Mouse (Mus musculus) thymus, postnatal 36 days (tissue): ENCODE data around the gene Prmt6.

Source experiments
- DNase-seq, 2 experiments: peaks; one replicate each; pipeline ENCODE4 v3.0.0; 2022; ENCODE audit warnings: mixed read lengths in 2 of 2

Gene Prmt6

DNA sequence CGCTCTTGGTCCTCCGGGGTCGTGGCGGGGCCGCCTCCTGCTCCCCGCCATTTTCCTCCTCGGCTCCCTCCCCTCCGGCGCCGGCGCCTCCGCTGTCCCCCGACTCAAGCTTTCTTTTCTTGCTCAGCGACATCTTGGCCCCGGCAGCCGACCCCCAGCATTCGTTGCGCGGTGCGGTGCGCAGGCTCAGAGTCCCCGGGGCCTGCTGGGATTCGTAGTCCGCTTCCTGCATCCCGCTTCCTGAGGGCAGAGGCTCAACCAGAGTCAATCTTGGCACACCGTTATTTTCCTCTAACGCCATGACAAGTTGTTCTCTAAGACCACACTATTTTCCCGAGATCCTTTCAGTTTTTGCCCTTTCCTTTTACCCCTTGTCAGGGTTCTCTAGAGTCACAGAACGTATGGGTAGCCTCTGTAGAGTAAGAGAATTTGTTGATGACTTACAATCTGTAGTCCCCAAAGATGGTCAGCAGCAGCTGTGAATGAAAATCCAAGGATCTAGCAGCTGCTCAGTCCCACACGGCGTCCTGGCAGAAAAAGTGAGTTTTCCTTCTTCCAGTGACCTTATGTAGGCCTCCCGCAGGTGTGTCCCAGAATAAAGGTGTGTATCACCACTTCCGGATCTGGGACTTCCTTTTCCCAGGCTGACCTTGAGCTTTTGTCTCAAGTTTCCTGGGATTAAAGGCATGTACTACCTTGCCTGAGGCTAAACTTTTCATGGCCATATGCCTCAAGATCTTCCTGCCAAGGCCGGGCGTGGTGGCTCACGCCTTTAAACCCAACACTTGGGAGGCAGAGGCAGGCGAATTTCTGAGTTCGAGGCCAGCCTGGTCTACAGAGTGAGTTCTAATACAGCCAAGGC, at the start of gene Prmt6:
TSS of gene Prmt6 (minus strand) at position 160 of the 862 bp plus-strand sequence.
- DNase-seq: peak; percentile 89 to 91

DNA sequence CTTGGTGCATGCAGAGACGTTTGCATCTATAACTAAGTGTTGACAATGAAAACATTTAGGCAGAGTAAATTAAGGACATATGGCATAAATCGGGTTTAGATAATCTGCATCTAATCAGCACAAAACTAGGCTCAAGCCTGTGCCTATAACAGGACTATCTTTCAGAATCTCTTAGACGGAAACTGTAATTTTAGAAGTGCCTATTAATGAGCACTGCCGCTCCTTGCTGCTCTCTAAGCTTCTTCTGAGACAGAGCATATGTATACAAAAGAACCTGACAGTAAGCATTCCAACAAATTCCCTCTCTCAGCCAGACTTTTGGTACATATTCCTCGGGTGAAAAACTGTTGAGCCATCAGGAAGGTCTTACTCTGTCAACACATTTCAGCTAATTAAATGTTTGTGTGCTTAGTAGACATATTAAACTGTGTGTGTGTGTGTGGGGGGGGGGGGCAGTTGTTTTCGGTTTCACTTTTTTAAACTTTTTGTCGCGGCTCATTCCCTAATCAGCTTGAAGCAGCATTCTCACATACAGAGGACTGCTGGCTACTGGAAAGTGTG, 39.8 kb upstream of the Prmt6 start:
- DNase-seq: no peak

DNA sequence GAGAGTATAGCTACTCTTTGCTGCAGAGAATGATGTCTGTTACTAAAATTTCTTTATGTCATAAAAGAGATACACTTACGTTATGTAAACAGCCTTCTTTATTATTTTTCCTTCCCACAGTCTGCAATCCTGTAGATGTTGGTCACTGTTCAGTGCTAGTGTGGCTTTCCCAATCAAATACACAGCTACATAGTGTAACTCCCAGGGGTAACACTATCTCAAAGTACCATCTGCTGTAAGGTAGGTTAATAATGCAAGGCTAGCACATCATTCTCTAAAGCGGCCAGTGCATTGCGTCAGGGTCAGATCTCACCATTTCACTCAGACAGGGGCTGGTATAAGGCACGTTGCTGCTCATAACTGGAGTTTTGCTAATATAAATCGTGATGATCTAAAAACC, 31.9 kb upstream of the Prmt6 start:
- no peak for DNase-seq

DNA sequence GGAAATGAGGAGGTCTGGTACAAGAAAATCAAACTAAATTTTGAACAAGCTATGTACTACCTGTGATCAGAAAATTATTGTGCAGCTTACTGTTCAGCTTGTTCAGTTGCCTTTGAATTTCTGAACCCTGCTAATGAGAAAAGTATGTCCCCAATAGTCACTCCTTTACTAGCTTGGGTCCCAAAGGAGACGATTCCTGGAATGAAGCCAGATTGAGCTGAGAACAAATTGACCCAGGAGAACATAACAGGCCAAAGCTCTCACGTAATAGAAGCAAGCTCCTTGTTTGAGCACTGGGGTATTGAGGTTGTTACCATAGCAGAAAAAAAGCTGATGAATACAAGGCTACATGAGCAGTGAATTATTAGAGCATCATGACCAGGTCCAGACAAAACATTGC, 17.0 kb upstream of the Prmt6 start:
- no peak for DNase-seq

DNA sequence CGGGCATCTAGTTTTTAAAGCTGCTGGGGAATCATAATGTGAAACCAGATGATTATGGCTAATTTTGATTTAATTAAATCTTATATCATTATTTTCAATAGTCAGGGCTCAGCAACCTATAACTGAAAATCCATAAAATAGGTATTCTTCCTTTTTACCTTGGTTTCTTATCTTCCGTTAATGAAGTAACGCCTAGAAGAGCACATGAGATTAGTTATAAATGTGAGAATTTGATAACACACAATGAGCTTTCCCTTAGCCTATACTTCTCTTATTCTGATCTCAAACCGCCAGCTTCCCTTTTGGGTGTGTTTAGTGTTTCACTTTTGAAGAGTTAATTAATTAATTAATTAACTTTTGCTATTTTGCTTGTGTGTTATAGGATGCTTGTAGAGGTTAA, 2.3 kb upstream of the Prmt6 start:
- no peak for DNase-seq

DNA sequence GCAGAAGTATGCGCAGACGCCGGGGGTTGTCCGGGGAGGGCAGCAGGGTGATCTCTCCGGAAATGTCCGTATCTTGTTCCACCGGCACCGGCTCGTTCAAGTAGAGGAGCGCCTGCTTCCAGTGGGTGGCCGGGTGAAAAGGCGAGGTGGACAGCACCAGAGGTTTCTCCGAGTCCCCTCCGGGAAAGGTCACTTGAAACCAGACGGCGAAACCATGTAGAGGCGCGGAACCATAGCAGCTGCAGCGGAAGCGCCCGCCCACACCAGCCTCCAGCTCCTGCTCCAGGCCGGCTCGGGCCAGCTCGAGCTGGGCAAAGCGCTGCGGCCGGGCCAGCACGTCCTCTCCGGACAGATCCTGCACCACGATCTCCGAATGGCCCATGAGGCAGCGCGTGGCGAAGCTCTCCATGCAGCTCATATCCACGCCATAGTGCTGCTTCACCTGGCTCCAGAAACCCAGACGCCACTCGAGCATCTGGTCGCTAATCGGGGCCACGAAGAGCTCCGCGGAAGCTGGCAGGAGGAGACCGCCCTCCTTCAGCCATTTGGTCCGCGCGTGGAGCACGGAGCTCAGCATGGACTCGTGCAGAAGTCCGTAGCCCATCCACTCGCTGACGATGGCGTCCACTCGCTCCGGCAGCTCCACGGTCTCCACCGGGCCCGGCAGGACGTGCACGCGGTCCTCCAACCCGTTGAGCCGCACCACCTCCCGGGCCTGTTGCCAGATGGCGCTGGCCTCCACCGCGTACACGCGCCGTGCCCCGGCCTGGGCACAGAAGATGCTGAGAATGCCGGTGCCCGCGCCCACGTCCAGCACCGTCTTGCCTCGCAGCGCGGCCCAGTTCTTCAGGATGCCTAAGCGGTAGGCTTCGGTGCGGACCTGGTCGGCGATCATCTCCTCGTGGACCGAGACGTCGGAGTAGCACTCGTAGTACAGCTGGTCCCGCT, 633 bp downstream of the Prmt6 start:
- DNase-seq: peak; percentile 56 to 57

DNA sequence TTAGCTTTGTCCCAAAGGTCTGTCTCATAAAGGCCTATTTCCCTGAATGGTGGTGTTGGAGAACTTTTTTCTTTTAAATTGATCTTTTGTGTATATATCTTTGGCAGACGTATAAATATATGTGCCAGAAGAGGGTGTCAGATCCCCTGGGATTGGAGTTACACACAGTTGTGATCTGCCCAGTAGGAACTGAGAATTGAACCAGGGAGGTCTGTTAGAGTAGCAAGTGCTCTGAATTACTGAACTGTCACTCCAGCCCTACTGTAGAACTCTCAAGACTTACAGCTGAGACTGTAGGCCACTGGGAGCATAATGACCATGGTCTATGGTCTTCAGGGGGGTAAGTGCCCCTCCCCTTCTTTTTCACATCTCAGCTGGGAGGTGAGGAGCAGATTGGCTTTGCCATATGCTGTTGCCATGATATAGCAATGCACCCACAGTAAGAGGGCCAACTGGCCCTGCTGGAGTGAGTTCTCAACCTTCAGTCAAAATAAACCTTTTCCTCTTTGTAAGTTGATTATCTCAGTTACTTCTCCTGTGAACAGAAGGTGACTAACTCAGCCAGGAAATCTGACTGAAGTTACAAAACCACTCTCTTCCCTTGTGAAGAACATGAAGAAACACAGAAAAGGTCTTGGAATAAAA, 13.9 kb downstream of the Prmt6 start:
- DNase-seq: no peak
